Mouse (Mus musculus) intestine, postnatal 0 days (tissue): Measurements from ENCODE around the gene Rassf2. TPM values are rescaled to one million over a fixed set of nuclear protein-coding genes. Genes with fewer than 3 reads are reported as not detected.

Experiments
- ATAC-seq: fragments of 200-750 bp; cut with Nextera tagmentation; 2 replicates; pipeline ENCODE4 v1.8.0; 2017; ENCODE audit warnings: mild to moderate bottlenecking, moderate TSS enrichment, moderate library complexity
- H3K27ac ChIP-seq: fragments of 300-500 bp; sonication (generic); 2 replicates; pipeline ENCODE4 v1.5.1; 2014; ENCODE audit warnings: mild to moderate bottlenecking, low read depth, low read length, moderate library complexity
- H3K27me3 ChIP-seq: fragments of 300-500 bp; sonication (generic); replicated peaks from 2 replicates; pipeline ENCODE4 v1.6.1; 2014; ENCODE audit warnings: low read length, mixed read lengths; ENCODE audit not compliant: control insufficient read depth, insufficient read depth
- H3K36me3 ChIP-seq: fragments of 300-500 bp; sonication (generic); 2 replicates; pipeline ENCODE4 v1.6.1; 2014; ENCODE audit warnings: mild to moderate bottlenecking, moderate library complexity; ENCODE audit not compliant: control insufficient read depth, insufficient read depth
- H3K4me1 ChIP-seq: fragments of 300-500 bp; sonication (generic); replicated peaks from 2 replicates; pipeline ENCODE4 v1.6.1; 2014; ENCODE audit warnings: antibody characterized with exemption, low read length, mixed read lengths; ENCODE audit not compliant: control insufficient read depth, insufficient read depth
- H3K4me2 ChIP-seq: fragments of 300-500 bp; sonication (generic); replicated peaks from 2 replicates; pipeline ENCODE4 v1.6.1; 2014; ENCODE audit warnings: low read depth, mild to moderate bottlenecking, moderate library complexity
- H3K4me3 ChIP-seq: fragments of 300-500 bp; sonication (generic); 2 replicates; pipeline ENCODE4 v1.5.1; 2014; ENCODE audit warnings: low read depth, low read length
- H3K9ac ChIP-seq: fragments of 300-500 bp; sonication (generic); 2 replicates; pipeline ENCODE4 v1.6.1; 2014; ENCODE audit warnings: mild to moderate bottlenecking, low read depth, low read length
- H3K9me3 ChIP-seq: fragments of 300-500 bp; sonication (generic); 2 replicates; pipeline ENCODE4 v1.6.1; 2016; ENCODE audit warnings: mixed run types; ENCODE audit not compliant: control insufficient read depth
- CTCF ChIP-seq: sonication (generic); IDR thresholded peaks from 2 replicates; pipeline ENCODE4 v1.5.1; 2016; ENCODE audit warnings: low read depth, mild to moderate bottlenecking, control low read depth, antibody characterized with exemption, moderate library complexity
- WGBS: fragments of 180-500 bp; shearing (Covaris S2); extraction: QIAGEN DNeasy Blood & Tissue Kit; methylation state at CpG from one replicate; pipeline ENCODE4 v1.1.7; 2014; 5-methylcytosine and 5-hydroxymethylcytosine counted together
- polyA plus RNA-seq: library from polyadenylated mRNA; unstranded; fragments of >200 nt; fragmentation: Nextera tagmentation; extraction: Ambion mirVana; gene quantifications from 2 replicates; pipeline ENCODE4 v1.2.1, GENCODE M21; 2015

The Rassf2 gene
- polyA plus RNA-seq, 1 experiment from 2014 or later = 4.4 TPM

DNA sequence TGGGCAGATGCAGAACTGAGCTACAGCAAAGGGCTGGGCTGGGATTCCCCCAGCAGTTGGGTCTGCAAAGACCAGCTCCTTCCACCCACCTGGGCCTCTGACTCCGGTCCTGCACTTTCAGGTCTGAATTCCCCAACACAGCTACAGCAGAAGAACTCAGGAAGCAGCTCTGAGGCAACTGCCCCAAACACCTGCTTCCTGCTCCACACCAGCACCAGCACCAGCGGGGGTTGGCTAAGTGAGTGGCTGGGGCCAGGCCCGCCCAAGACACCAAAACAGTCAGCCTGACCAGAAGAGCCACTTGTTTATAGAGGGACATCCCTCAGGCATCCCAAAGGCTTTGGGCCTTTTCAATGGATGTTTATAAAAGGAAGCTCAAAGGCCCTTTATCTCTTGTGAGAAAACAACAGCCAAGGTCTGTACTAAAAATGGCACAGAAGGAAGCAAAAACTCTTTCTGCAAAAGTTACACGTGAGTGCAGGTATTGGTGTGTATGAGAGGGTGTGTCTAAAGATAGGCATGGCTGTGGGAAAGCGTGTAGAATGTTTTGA, 9.0 kb downstream of the Rassf2 start:
- WGBS = 51% methylated on average over 5 of the region's 5 CpGs
- Histone ChIP-seq H3K9me3 (no peaks in the 10 kb centered on the region), H3K36me3 (no peaks in the 10 kb centered on the region), H3K4me2 (no peak overlapping the region), H3K9ac (no peak overlapping the region), H3K4me1 (no peaks in the 10 kb centered on the region), H3K27ac (no peak overlapping the region), H3K4me3 (no peak overlapping the region), H3K27me3 (no peaks in the 10 kb centered on the region)
- ATAC-seq = no peak
- TF ChIP-seq CTCF = no peak

DNA sequence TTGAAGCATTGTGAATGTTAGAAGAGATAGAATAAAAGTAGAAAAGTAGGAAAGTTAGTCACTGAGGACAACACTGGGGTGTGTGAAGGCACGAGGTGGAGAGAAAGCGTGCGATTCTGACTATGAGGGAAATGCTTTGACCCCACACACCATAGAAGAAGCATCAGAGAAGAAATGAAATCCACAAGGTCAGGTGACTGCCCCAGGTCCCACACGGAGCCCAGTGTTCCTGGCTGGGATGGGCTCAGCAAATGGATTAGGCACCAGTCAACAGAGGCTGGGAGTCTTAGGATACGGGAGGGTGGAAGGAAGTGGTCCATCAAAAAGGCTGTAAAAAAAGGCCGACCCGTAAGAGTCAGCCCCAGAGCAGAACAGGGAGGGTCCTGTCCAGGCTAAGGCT, 9.6 kb downstream of the Rassf2 start:
- no peaks in the 10 kb centered on the region for H3K27me3 ChIP-seq
- no peak for TF ChIP-seq CTCF
- WGBS = 69% methylated on average over 7 of the region's 7 CpGs
- no peaks in the 10 kb centered on the region for H3K36me3 ChIP-seq
- H3K9me3 ChIP-seq = no peaks in the 10 kb centered on the region
- ATAC-seq = no peak
- no peak overlapping the region for H3K4me3 ChIP-seq
- H3K9ac ChIP-seq = no peak overlapping the region
- H3K4me1 ChIP-seq = no peaks in the 10 kb centered on the region
- no peak overlapping the region for H3K4me2 ChIP-seq
- H3K27ac ChIP-seq = no peak overlapping the region

DNA sequence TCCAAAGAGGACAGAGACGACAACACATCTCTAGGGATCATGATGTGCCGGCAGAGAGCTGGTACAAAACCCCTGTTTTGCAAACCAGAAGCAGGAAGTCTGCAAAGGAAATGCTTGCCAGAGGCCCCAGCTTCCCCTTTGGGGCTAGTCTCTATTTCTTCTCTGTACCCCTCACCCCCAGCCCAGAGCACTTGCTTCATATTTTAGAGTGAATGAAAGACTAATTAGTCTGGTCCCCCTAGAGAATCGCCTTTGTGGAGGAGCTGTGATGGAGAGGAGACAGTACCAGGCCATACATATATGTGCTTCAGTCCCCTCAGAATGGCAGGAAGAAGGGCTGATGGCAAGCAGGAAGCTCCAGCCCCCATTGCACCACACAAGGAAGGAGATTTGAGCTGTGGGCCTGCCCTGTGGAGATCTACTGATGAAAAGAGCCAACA, 10.7 kb downstream of the Rassf2 start:
- no peak for TF ChIP-seq CTCF
- H3K27me3 ChIP-seq = no peaks in the 10 kb centered on the region
- 71% methylated on average over 3 of the region's 3 CpGs for WGBS

DNA sequence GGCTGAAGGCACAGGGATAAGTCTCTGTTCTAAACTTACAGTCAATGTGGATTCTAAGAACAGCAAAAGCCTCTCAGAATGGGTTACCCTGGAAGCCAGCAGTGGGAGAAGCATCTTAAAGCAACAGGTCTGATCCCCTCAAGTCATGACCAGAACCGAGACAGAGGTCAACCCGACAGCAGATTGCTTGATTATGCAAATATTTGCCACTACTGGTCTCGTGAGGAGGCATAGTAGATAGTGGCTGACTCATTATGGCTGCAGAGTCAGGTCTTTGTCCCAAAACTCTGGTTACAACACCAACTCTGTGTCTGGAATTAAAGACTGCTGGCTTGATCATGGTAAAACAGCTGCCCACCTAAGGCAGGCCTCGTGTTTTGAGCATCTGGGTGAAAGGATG, 11.9 kb downstream of the Rassf2 start:
- no peak overlapping the region for H3K27ac ChIP-seq
- H3K27me3 ChIP-seq = no peaks in the 10 kb centered on the region
- H3K4me3 ChIP-seq = no peak overlapping the region
- no peaks in the 10 kb centered on the region for H3K4me1 ChIP-seq
- no peak for ATAC-seq
- no peak overlapping the region for H3K4me2 ChIP-seq
- no peaks in the 10 kb centered on the region for H3K9me3 ChIP-seq
- TF ChIP-seq CTCF = no peak
- 38% methylated on average over 4 of the region's 4 CpGs for WGBS
- no peak overlapping the region for H3K9ac ChIP-seq
- no peaks in the 10 kb centered on the region for H3K36me3 ChIP-seq

More for the DNA sequence above, 10.7 kb downstream of the Rassf2 start:
- no peaks in the 10 kb centered on the region for H3K9me3 ChIP-seq
- no peak for ATAC-seq
- no peak overlapping the region for H3K4me3 ChIP-seq
- no peak overlapping the region for H3K9ac ChIP-seq
- H3K36me3 ChIP-seq = no peaks in the 10 kb centered on the region
- H3K27ac ChIP-seq = no peak overlapping the region
- no peaks in the 10 kb centered on the region for H3K4me1 ChIP-seq
- no peak overlapping the region for H3K4me2 ChIP-seq

DNA sequence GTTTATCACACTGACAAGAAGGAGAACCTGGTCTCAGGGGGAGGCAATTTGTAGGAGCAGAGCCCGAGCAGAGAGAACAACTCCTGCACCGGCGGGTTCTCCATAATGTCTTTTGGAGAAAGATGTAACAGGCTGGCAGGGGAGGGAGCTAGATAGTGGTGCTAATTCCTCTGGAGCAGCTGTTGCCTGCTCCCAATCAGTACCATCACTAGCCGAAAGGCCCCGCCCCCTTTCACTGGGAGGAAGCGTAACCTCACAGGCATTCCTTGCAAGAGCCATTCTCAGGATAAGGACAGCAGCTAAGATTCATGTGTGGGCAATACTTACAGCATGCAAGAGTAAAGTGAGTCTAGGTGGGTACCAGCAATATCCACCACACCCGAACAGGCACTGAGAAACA, 12.4 kb downstream of the Rassf2 start:
- Histone ChIP-seq H3K27ac (no peak overlapping the region), H3K4me3 (no peak overlapping the region), H3K9ac (no peak overlapping the region), H3K4me2 (no peak overlapping the region), H3K9me3 (no peaks in the 10 kb centered on the region), H3K27me3 (no peaks in the 10 kb centered on the region), H3K4me1 (no peaks in the 10 kb centered on the region), H3K36me3 (no peaks in the 10 kb centered on the region)
- ATAC-seq = no peak
- WGBS = 28% methylated on average over 7 of the region's 7 CpGs
- TF ChIP-seq CTCF = no peak

DNA sequence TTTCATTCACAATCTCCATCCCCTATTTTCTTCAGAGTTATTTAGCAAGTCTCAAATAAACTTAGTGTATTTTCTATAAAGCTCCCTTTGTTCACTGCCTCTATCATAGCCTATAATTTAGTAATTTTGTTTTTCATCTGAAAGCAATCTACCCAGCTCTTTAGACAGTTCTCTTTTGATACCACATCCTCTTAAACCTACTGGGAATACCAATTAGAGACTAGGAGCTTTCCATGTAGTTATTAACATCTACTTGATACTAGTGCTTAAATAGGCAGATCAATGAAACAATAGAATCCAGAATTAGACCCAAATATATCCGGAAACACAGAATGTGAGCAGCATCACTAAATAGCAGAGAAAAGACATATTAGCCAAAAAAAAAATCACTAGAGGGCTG, 14.0 kb downstream of the Rassf2 start:
- H3K4me2 ChIP-seq = no peak overlapping the region
- no peak for ATAC-seq
- H3K9ac ChIP-seq = no peak overlapping the region
- H3K4me3 ChIP-seq = no peak overlapping the region
- TF ChIP-seq CTCF = no peak
- WGBS = 96% methylated on average over 1 of the region's 1 CpGs
- no peaks in the 10 kb centered on the region for H3K36me3 ChIP-seq
- no peak overlapping the region for H3K27ac ChIP-seq
- H3K4me1 ChIP-seq = no peaks in the 10 kb centered on the region
- no peaks in the 10 kb centered on the region for H3K27me3 ChIP-seq
- H3K9me3 ChIP-seq = no peaks in the 10 kb centered on the region

DNA sequence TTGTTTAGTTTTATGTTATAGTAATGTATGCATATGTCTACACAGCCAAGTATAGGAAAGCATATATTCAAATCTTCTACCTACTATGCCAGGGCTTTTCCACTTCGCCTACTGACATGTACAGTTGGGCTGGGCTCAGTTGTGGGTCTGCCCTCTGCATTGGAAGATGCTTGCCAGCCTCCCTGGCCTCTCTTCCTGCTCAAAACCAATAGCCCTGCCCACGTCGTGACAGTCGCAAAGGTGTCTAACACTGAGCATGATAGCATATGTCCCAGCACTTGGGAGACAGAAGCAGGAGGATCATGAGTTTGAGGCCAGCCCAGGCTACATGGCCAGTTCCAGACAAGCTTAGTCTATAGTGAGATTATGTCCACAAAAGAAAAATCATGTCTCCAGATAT, 16.9 kb downstream of the Rassf2 start:
- no peak overlapping the region for H3K9ac ChIP-seq
- H3K36me3 ChIP-seq = no peaks in the 10 kb centered on the region; the same call in 1 of the 2 replicates
- H3K4me3 ChIP-seq = no peak overlapping the region
- H3K4me1 ChIP-seq = no peaks in the 10 kb centered on the region
- no peak for TF ChIP-seq CTCF
- no peak overlapping the region for H3K4me2 ChIP-seq
- H3K9me3 ChIP-seq = no peaks in the 10 kb centered on the region
- no peak for ATAC-seq
- no peaks in the 10 kb centered on the region for H3K27me3 ChIP-seq
- WGBS = 92% methylated on average over 4 of the region's 4 CpGs
- H3K27ac ChIP-seq = no peak overlapping the region
